Mouse (Mus musculus) kidney, adult 2 months (tissue): ENCODE measurements around the gene Crkl.
A peak's percentile ranks its signal among the peaks of the same experiment; 100 is the strongest.

Source experiments
- CTCF ChIP-seq: fragments of 200-500 bp; conservative IDR thresholded peaks from 2 replicates; pipeline ENCODE4 v1.5.1; 2011; ENCODE audit warnings: low read depth, mild to moderate bottlenecking, control low read depth, low read length, moderate library complexity, mixed read lengths; ENCODE audit not compliant: insufficient read depth, insufficient read length
- POLR2A ChIP-seq: fragments of 200-500 bp; IDR thresholded peaks from one replicate; pipeline ENCODE4 v1.6.1; 2011; ENCODE audit warnings: low read depth, low read length, control low read depth

DNA sequence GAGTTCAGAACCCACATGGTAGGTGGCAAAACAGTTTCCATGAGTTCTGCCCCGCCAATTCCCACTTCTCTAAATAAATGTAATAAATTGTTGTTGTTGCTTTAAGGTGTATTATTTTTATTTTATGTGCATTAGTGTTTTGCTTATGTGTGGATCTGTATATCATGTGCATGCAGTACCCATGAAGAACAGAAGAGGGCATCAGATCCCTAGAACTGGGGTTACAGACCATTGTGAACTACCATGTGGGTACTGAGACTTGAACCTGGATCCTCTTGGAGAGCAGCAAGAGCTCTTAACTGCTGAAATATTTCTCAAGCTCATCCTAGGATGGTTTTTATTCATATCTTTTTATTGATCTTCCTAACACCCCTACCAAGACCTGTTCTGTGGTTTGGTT is 48.9 kb upstream of the Crkl start:
- TF ChIP-seq CTCF, result peak; percentile 31; the same call in 1 of the 2 replicates
- no peak for TF ChIP-seq POLR2A
